29 mouse cellular contexts compared by ENCODE assay signal in the genomic region with DNA sequence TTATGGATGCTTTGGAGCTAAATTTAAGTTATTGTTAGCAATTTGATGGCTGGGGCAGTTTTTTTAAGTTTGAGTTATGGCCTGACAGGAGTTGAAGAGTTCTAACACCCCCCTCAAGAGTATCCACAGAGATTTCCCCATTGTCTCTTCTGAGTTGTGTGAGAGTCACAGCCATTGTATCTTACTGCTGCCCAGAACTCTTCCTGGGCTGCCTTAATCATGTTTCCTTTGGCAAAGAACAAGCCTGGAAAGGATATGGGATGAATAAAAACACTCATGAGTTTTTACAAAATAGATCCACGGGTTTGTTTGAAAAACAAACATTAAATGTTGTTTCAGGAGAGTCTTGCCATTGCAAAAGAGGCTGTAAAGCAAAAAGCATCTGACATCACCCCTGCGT.
DNase-seq lines count a peak whose midpoint lies in the region; ATAC-seq and TF ChIP-seq lines count a peak whose summit lies in the region.
"Had no signal": no experiment of that assay in that cellular context is flagged by ENCODE, and none has a peak within 500 bp of the region (broad histone marks: within the 10 kb centered on the region; RNA-seq: fewer than 3 reads in every experiment).

No protein-coding gene starts in this region.

- no peak for TF ChIP-seq EP300 in heart, postnatal 0 days (IDR thresholded peaks at IDR 0.05; ENCODE audit: low read depth)

- WGBS in heart, embryonic 13.5 days = 42% methylated on average over 2 of the region's 2 CpGs
- 44% methylated on average over 2 of the region's 2 CpGs for WGBS in heart, embryonic 10.5 days
- WGBS in heart, postnatal 0 days = 43% methylated on average over 2 of the region's 2 CpGs

- peaks cover 2% of the 10 kb centered on the region; the same call in 1 of the 2 replicates for H3K9me3 ChIP-seq in heart, embryonic 13.5 days
- H3K9me3 ChIP-seq in heart, embryonic 10.5 days = no peaks in the 10 kb centered on the region
- no peaks in the 10 kb centered on the region for H3K9me3 ChIP-seq in heart, postnatal 0 days (replicated peaks; ENCODE audit: control insufficient read depth, low read length)
- H3K9me3 ChIP-seq: embryonic facial prominence, embryonic 12.5 days; forebrain, embryonic 12.5 days; kidney, embryonic 15.5 days; limb, embryonic 10.5 days; limb, embryonic 15.5 days; liver, embryonic 13.5 days; neural tube, embryonic 15.5 days; stomach, embryonic 15.5 days had no signal

- 0 out of 2 replicates have a peak overlapping the region, but pooled peaks have one; percentile 39 for H3K27ac ChIP-seq in heart, embryonic 13.5 days (replicated peaks)
- no peak overlapping the region for H3K27ac ChIP-seq in heart, embryonic 10.5 days
- no peak overlapping the region for H3K27ac ChIP-seq in heart, postnatal 0 days (ENCODE audit: low read depth)
- H3K27ac ChIP-seq: embryonic facial prominence, embryonic 12.5 days; forebrain, embryonic 12.5 days; limb, embryonic 10.5 days; limb, embryonic 15.5 days; liver, embryonic 13.5 days; macrophage; neural tube, embryonic 15.5 days; stomach, embryonic 15.5 days had no signal

- DNase-seq in heart, adult 18-20 months = peak; percentile 2 to 10
- DNase-seq in heart, postnatal 36 days = no peak
- no peak for DNase-seq in heart, embryonic 10.5 days (ENCODE audit: low spot score)
- peak; percentile 12 for DNase-seq in brain, embryonic 14.5 days (ENCODE audit: low read depth)
- DNase-seq in heart, postnatal 0 days (ENCODE audit: low spot score) = peak; percentile 66
- DNase-seq in lung, postnatal 36 days = no peak
- DNase-seq: adrenal gland, postnatal 10 days; cerebellum, adult 11 months; cerebellum, adult 9-10 months; cerebellum, postnatal 36 days; forebrain, postnatal 0 days; kidney, adult 18-20 months; kidney, postnatal 4 days; liver, embryonic 13.5 days; lung, adult 18-20 months; midbrain, embryonic 14.5 days; retina, postnatal 1 day; right cerebral cortex, postnatal 25 days had no signal

- TF ChIP-seq POLR2A in brain, embryonic 14.5 days (IDR thresholded peaks at IDR 0.05; ENCODE audit: borderline replicate concordance, extremely low read depth, insufficient read depth, insufficient read length, poor library complexity, severe bottlenecking) = no peak

- no peak overlapping the region for H3K4me3 ChIP-seq in heart, embryonic 13.5 days
- H3K4me3 ChIP-seq in heart, embryonic 10.5 days = no peak overlapping the region
- no peak overlapping the region for H3K4me3 ChIP-seq in heart, postnatal 0 days (ENCODE audit: low read depth, low read length)
- H3K4me3 ChIP-seq: embryonic facial prominence, embryonic 12.5 days; forebrain, embryonic 12.5 days; kidney, embryonic 15.5 days; limb, embryonic 10.5 days; limb, embryonic 15.5 days; liver, embryonic 13.5 days; neural tube, embryonic 15.5 days; stomach, embryonic 15.5 days had no signal

- ATAC-seq in heart, embryonic 13.5 days (ENCODE audit: extremely low read depth, insufficient number of reproducible peaks, low FRiP score, low TSS enrichment) = no peak
- ATAC-seq in heart, postnatal 0 days (ENCODE audit: insufficient read depth, low read depth) = peak; percentile 24; the same call in 1 of the 2 replicates
- ATAC-seq: forebrain, postnatal 0 days; hindbrain, embryonic 16.5 days; lung, postnatal 0 days had no signal

- no peaks in the 10 kb centered on the region for H3K27me3 ChIP-seq in heart, embryonic 13.5 days (replicated peaks)
- no peaks in the 10 kb centered on the region for H3K27me3 ChIP-seq in heart, embryonic 10.5 days (ENCODE audit: insufficient read depth, poor library complexity, severe bottlenecking)
- no peaks in the 10 kb centered on the region for H3K27me3 ChIP-seq in heart, postnatal 0 days (ENCODE audit: control insufficient read depth, insufficient read depth, low read length)
- H3K27me3 ChIP-seq: embryonic facial prominence, embryonic 12.5 days; forebrain, embryonic 12.5 days; kidney, embryonic 15.5 days; limb, embryonic 15.5 days; liver, embryonic 13.5 days; neural tube, embryonic 15.5 days; stomach, embryonic 15.5 days had no signal

- intact Hi-C loops in heart, postnatal 36 days (cut with DNase I) = no loop called here

- TF ChIP-seq CTCF in brain, embryonic 14.5 days (IDR thresholded peaks at IDR 0.05; ENCODE audit: borderline replicate concordance, extremely low read depth, insufficient read depth, insufficient read length) = no peak
- no peak for TF ChIP-seq CTCF in heart, postnatal 0 days (IDR thresholded peaks at IDR 0.05; ENCODE audit: low read depth)

- no peak overlapping the region for H3K4me2 ChIP-seq in heart, embryonic 13.5 days
- H3K4me2 ChIP-seq in heart, postnatal 0 days (ENCODE audit: low read depth, low read length) = no peak overlapping the region
- H3K4me2 ChIP-seq: embryonic facial prominence, embryonic 12.5 days; forebrain, embryonic 12.5 days; kidney, embryonic 15.5 days; limb, embryonic 15.5 days; liver, embryonic 13.5 days; neural tube, embryonic 15.5 days; stomach, embryonic 15.5 days had no signal

- H3K36me3 ChIP-seq in heart, embryonic 13.5 days = no peaks in the 10 kb centered on the region
- no peaks in the 10 kb centered on the region for H3K36me3 ChIP-seq in heart, embryonic 10.5 days
- H3K36me3 ChIP-seq in heart, postnatal 0 days (replicated peaks; ENCODE audit: control insufficient read depth, insufficient read depth, low read length) = no peaks in the 10 kb centered on the region
- H3K36me3 ChIP-seq: embryonic facial prominence, embryonic 12.5 days; forebrain, embryonic 12.5 days; kidney, embryonic 15.5 days; limb, embryonic 10.5 days; limb, embryonic 15.5 days; liver, embryonic 13.5 days; neural tube, embryonic 15.5 days; stomach, embryonic 15.5 days had no signal

- no peaks in the 10 kb centered on the region for H3K4me1 ChIP-seq in heart, embryonic 13.5 days
- H3K4me1 ChIP-seq in heart, embryonic 10.5 days = no peaks in the 10 kb centered on the region
- H3K4me1 ChIP-seq in heart, postnatal 0 days (ENCODE audit: control insufficient read depth, insufficient read depth) = no peaks in the 10 kb centered on the region
- H3K4me1 ChIP-seq: embryonic facial prominence, embryonic 12.5 days; kidney, embryonic 15.5 days; limb, embryonic 10.5 days; limb, embryonic 15.5 days; liver, embryonic 13.5 days; neural tube, embryonic 15.5 days; stomach, embryonic 15.5 days had no signal

- H3K9ac ChIP-seq in heart, embryonic 13.5 days = no peak overlapping the region
- no peak overlapping the region for H3K9ac ChIP-seq in heart, postnatal 0 days (replicated peaks; ENCODE audit: low read depth, low read length)
- H3K9ac ChIP-seq: embryonic facial prominence, embryonic 12.5 days; forebrain, embryonic 12.5 days; forebrain, postnatal 0 days; kidney, embryonic 15.5 days; limb, embryonic 15.5 days; liver, embryonic 13.5 days; neural tube, embryonic 15.5 days; stomach, embryonic 15.5 days had no signal

Comparison
In these comparisons a context has a peak if more than half of its experiments do, and no peak if none do; other contexts are left out.
1. DNase-seq: peak in heart, adult 18-20 months (2 of 2), brain, embryonic 14.5 days (single experiment) and heart, postnatal 0 days (single experiment); none in heart, postnatal 36 days (0 of 2), heart, embryonic 10.5 days (single experiment) and lung, postnatal 36 days (single experiment).